Mouse (Mus musculus) liver, embryonic 16.5 days (tissue): ENCODE data around the gene Bet1l. TPM values are rescaled to one million over a fixed set of nuclear protein-coding genes. Genes with fewer than 3 reads are reported as not detected.

Experiments used
- ATAC-seq: fragments of 200-750 bp; cut with Nextera tagmentation; 2 replicates; pipeline ENCODE4 v1.8.0; 2017; ENCODE audit warnings: low read depth, mild to moderate bottlenecking, moderate number of reproducible peaks, moderate library complexity
- H3K27ac ChIP-seq: fragments of 300-500 bp; sonication (generic); 2 replicates; pipeline ENCODE4 v1.5.1; 2014; ENCODE audit warnings: mild to moderate bottlenecking, low read length
- H3K27me3 ChIP-seq: fragments of 300-500 bp; sonication (generic); 2 replicates; pipeline ENCODE4 v1.6.1; 2014; ENCODE audit warnings: low read depth, low read length, mixed read lengths; ENCODE audit not compliant: control insufficient read depth, insufficient read depth
- H3K36me3 ChIP-seq: fragments of 300-500 bp; sonication (generic); 2 replicates; pipeline ENCODE4 v1.6.1; 2014; ENCODE audit warnings: mild to moderate bottlenecking; ENCODE audit not compliant: control insufficient read depth, insufficient read depth
- H3K4me1 ChIP-seq: fragments of 300-500 bp; sonication (generic); 2 replicates; pipeline ENCODE4 v1.6.1; 2014; ENCODE audit warnings: low read depth, low read length, mixed read lengths; ENCODE audit not compliant: control insufficient read depth
- H3K4me2 ChIP-seq: fragments of 300-500 bp; sonication (generic); 2 replicates; pipeline ENCODE4 v1.6.1; 2014; ENCODE audit warnings: low read depth, low read length, mixed read lengths
- H3K4me3 ChIP-seq: fragments of 300-500 bp; sonication (generic); 2 replicates; pipeline ENCODE4 v1.5.1; 2014; ENCODE audit warnings: low read depth, mild to moderate bottlenecking, low read length
- H3K9ac ChIP-seq: fragments of 300-500 bp; sonication (generic); 2 replicates; pipeline ENCODE4 v1.6.1; 2014; ENCODE audit warnings: low read depth, low read length
- H3K9me3 ChIP-seq: fragments of 300-500 bp; sonication (generic); replicated peaks from 2 replicates; pipeline ENCODE4 v1.6.1; 2016; ENCODE audit warnings: low read length; ENCODE audit not compliant: control insufficient read depth
- WGBS: fragments of 180-500 bp; shearing (Covaris S2); extraction: QIAGEN DNeasy Blood & Tissue Kit; methylation state at CpG from one replicate; pipeline ENCODE4 v1.1.7; 2014; ENCODE audit not compliant: insufficient replicate concordance; 5-methylcytosine and 5-hydroxymethylcytosine counted together
- polyA plus RNA-seq: library from polyadenylated mRNA; unstranded; fragments of >200 nt; fragmentation: Nextera tagmentation; extraction: Ambion mirVana; gene quantifications from 2 replicates; pipeline ENCODE4 v1.2.1, GENCODE M21; 2015

Gene Bet1l
- 19.3 and 20.9 TPM in 2 replicates for polyA plus RNA-seq

- no peaks in the 10 kb centered on the region for H3K9me3 ChIP-seq
- H3K4me1 ChIP-seq: peaks cover 31% of the 10 kb centered on the region
- peak within 1 kb of the TSS; percentile 88 for H3K4me3 ChIP-seq
- peak within 1 kb of the TSS; percentile 98 for H3K4me2 ChIP-seq
- H3K36me3 ChIP-seq: peaks cover 33% of the 10 kb centered on the region
- peak within 1 kb of the TSS; percentile 94 for H3K9ac ChIP-seq
- peak within 1 kb of the TSS; percentile 99 for H3K27ac ChIP-seq
- no peaks in the 10 kb centered on the region for H3K27me3 ChIP-seq
- peak; percentile 3; the same call in 1 of the 2 replicates for ATAC-seq
- 25% methylated on average over 40 of the region's 40 CpGs for WGBS
Measured at GRCm38 (mm10) chr7:140857550-140858505, at the start of gene Bet1l. Gene Bet1l (minus strand): TSS chr7:140857577.

- H3K4me1 ChIP-seq: 0 out of 2 replicates have a peak, but pooled peaks cover 2% of the 10 kb centered on the region
- no peak for ATAC-seq
- no peak overlapping the region for H3K9ac ChIP-seq
- no peaks in the 10 kb centered on the region for H3K36me3 ChIP-seq
- H3K27me3 ChIP-seq: no peaks in the 10 kb centered on the region
- no peaks in the 10 kb centered on the region for H3K9me3 ChIP-seq
- H3K4me2 ChIP-seq: no peak overlapping the region
- H3K27ac ChIP-seq: no peak overlapping the region; the same call in 1 of the 2 replicates
- WGBS: 63% methylated on average over 13 of the region's 13 CpGs
- H3K4me3 ChIP-seq: 0 out of 2 replicates have a peak overlapping the region, but pooled peaks have one; percentile 8
Measured at GRCm38 (mm10) chr7:140907131-140907530, 49.8 kb upstream of the Bet1l start.

DNA sequence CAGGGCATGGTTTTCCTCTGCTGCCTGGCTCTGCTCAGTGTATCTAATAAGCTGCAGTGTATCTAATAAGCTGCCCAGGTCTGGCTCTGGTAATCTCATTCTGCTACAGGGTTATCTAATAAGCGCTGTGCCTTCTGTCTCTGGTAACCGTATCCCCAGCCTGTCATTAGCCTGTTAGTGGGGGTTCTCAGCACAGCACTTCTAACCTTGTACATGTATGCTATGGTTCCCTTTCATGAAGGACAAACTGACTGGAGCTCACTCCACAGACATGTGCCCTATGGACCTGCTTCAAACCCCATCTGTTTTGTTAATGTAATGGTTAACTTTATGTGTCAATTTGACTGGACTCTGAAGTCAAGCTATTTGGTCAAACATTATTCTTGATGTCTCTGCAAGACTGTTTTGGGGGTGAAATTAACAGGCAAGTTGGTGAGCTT, 48.3 kb upstream of the Bet1l start:
- peak; percentile 65 for ATAC-seq
- Histone ChIP-seq H3K9ac (no peak overlapping the region; the same call in 1 of the 2 replicates), H3K9me3 (no peaks in the 10 kb centered on the region), H3K27ac (peak overlapping the region; percentile 62), H3K27me3 (no peaks in the 10 kb centered on the region), H3K4me3 (peak overlapping the region; percentile 46), H3K4me1 (0 out of 2 replicates have a peak, but pooled peaks cover 2% of the 10 kb centered on the region), H3K36me3 (no peaks in the 10 kb centered on the region), H3K4me2 (peak overlapping the region; percentile 21; the same call in 1 of the 2 replicates)
- WGBS: 15% methylated on average over 2 of the region's 2 CpGs

GRCm38 (mm10) chr7:140903212-140903611, 45.8 kb upstream of the Bet1l start:
- no peaks in the 10 kb centered on the region for H3K4me1 ChIP-seq
- H3K9ac ChIP-seq: no peak overlapping the region
- peak; percentile 30 for ATAC-seq
- peak overlapping the region; percentile 55 for H3K27ac ChIP-seq
- 24% methylated on average over 13 of the region's 13 CpGs for WGBS
- H3K27me3 ChIP-seq: no peaks in the 10 kb centered on the region
- H3K4me3 ChIP-seq: no peak overlapping the region
- no peaks in the 10 kb centered on the region for H3K9me3 ChIP-seq
- H3K4me2 ChIP-seq: no peak overlapping the region
- peaks cover 2% of the 10 kb centered on the region; the same call in 1 of the 2 replicates for H3K36me3 ChIP-seq

DNA sequence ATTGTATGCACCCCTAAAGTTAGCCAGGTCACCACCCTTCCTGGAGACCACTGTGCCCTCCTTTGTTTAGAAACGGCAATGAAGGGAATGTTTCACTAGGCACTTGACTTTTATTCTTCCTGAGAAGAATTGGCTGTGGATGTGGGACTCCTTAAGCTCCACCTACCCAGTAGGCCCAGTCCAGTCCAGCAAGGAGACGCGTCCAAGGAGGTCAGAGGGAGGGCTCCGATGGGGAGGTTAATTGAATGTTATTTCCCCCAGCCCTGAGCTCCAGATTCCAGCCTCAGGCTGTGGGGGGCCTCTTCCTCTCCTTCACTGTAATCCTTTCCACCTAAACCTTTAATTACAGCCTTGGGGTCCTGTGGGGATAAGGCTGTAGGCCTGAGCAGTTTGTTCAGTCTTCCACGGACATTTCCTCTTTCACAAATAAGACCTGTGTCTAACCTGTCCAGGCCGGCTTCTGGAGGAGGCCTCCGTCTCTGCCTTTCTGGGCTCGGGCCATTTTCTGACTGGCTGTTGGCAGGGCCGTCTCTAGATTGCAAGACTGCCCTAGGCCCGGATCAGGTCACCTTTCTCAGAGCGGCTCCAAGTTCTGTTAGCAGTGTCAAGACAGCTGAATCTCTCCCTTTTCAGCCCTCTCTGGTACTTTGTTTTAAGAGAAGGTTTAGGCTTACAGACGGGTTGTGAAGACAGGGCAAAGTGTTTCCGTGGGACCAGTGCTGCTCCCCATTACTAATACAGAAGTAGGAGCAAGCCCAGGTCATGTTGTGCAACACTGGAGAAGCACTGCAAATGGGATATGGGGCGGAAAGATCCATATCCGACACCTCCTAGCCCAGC, 44.9 kb upstream of the Bet1l start:
- no peaks in the 10 kb centered on the region for H3K4me1 ChIP-seq
- H3K9me3 ChIP-seq: no peaks in the 10 kb centered on the region
- no peak overlapping the region for H3K27ac ChIP-seq
- no peak overlapping the region for H3K9ac ChIP-seq
- 71% methylated on average over 15 of the region's 15 CpGs for WGBS
- no peaks in the 10 kb centered on the region for H3K27me3 ChIP-seq
- H3K36me3 ChIP-seq: peaks cover 10% of the 10 kb centered on the region
- no peak for ATAC-seq
- H3K4me2 ChIP-seq: no peak overlapping the region
- no peak overlapping the region for H3K4me3 ChIP-seq

DNA sequence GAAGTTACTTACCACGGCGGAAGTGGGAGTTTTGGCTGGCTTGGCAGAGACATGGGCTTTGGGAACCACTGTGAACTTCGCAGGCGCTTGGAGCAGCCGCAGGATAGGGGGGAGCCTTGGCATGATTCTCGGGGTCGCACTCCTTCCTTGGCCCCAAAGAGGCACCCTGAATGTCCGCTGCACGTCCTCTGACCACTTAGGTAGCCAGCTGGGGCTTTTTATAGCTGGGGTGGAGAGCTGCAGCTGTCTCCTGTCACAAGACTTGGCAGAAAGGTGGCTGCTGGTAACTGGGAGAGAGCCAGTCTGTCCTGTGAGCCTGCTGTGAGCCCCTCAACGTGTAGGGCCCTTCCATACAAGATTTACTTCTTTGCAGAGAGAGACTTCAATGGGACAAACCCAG, 42.8 kb upstream of the Bet1l start, which contains the start of gene Cox8b:
Gene Cox8b (minus strand): TSS at position 227 of the 400 bp plus-strand sequence.
- no peak within 1 kb of the TSS for H3K4me2 ChIP-seq
- no peak within 1 kb of the TSS for H3K4me3 ChIP-seq
- no peak for ATAC-seq
- no peak within 1 kb of the TSS for H3K27ac ChIP-seq
- no peaks in the 10 kb centered on the region for H3K4me1 ChIP-seq
- no peaks in the 10 kb centered on the region for H3K9me3 ChIP-seq
- H3K36me3 ChIP-seq: peaks cover 10% of the 10 kb centered on the region
- 76% methylated on average over 10 of the region's 10 CpGs for WGBS
- H3K9ac ChIP-seq: no peak within 1 kb of the TSS
- H3K27me3 ChIP-seq: no peaks in the 10 kb centered on the region

DNA sequence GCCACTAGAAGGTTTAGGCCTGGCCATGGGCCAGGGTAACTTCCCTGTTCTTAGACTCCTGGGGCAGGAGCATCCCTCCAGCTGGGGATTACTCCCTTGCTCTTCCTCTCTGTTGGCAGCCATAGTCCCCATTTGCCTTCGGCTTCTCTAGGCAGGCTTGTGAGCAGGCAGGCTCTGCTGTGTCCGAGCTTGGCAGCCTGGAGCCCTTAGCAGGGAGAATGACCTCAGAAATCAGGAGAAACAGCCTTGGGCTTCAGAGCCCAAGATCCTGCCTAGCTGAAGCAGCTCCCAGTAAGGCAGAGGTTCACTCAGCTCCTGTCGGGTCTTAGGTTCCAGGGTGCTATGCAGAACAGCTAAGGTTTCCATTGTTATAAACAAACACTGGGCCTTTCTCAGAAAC, 41.7 kb upstream of the Bet1l start:
- Histone ChIP-seq H3K9me3 (no peaks in the 10 kb centered on the region), H3K9ac (no peak overlapping the region), H3K27me3 (no peaks in the 10 kb centered on the region), H3K4me1 (no peaks in the 10 kb centered on the region), H3K4me3 (no peak overlapping the region), H3K27ac (no peak overlapping the region), H3K36me3 (peaks cover 10% of the 10 kb centered on the region), H3K4me2 (no peak overlapping the region)
- ATAC-seq: no peak
- WGBS: 78% methylated on average over 3 of the region's 3 CpGs

GRCm38 (mm10) chr7:140897863-140898262, 40.5 kb upstream of the Bet1l start:
- H3K4me2 ChIP-seq: no peak overlapping the region
- H3K9ac ChIP-seq: no peak overlapping the region
- 75% methylated on average over 7 of the region's 7 CpGs for WGBS
- H3K36me3 ChIP-seq: peaks cover 10% of the 10 kb centered on the region
- no peaks in the 10 kb centered on the region for H3K9me3 ChIP-seq
- ATAC-seq: no peak
- H3K4me1 ChIP-seq: no peaks in the 10 kb centered on the region
- no peak overlapping the region for H3K4me3 ChIP-seq
- no peaks in the 10 kb centered on the region for H3K27me3 ChIP-seq
- no peak overlapping the region for H3K27ac ChIP-seq
